Mouse (Mus musculus) C2C12 (cell line): ENCODE data around the gene Mafb. TPM values are rescaled to one million over a fixed set of nuclear protein-coding genes. Genes with fewer than 3 reads are reported as not detected.

Experiments
- H3K27me3 ChIP-seq: one replicate; pipeline ENCODE4 v1.6.1; 2011; ENCODE audit not compliant: control insufficient read depth, insufficient read depth, insufficient read length
- H3K36me3 ChIP-seq: one replicate; pipeline ENCODE4 v1.6.1; 2011; ENCODE audit not compliant: control insufficient read depth, insufficient read depth
- H3K4me3 ChIP-seq: one replicate; pipeline ENCODE4 v1.5.1; 2011; ENCODE audit warnings: mild to moderate bottlenecking, control low read depth; ENCODE audit not compliant: poor library complexity, insufficient read depth, severe bottlenecking
- H3K79me2 ChIP-seq: one replicate; pipeline ENCODE4 v1.6.1; 2011; ENCODE audit not compliant: control insufficient read depth, insufficient read depth
- H3K79me3 ChIP-seq: one replicate; pipeline ENCODE4 v1.6.1; 2011; ENCODE audit warnings: low read depth, control low read depth
- H3ac ChIP-seq: one replicate; pipeline ENCODE3; 2011; ENCODE audit warnings: low read depth; ENCODE audit not compliant: control insufficient read depth, insufficient read length
- CEBPB ChIP-seq: IDR thresholded peaks from one replicate; pipeline ENCODE4 v1.6.1; 2011; ENCODE audit warnings: low read depth, mild to moderate bottlenecking, control low read depth, moderate library complexity
- CTCF ChIP-seq: IDR thresholded peaks from one replicate; pipeline ENCODE4 v1.5.1; 2011; ENCODE audit not compliant: control insufficient read depth, insufficient read depth, insufficient read length
- FOSL1 ChIP-seq: IDR thresholded peaks from one replicate; pipeline ENCODE4 v1.8.0; 2011; ENCODE audit warnings: mild to moderate bottlenecking, low read length; ENCODE audit not compliant: poor library complexity, insufficient read depth, severe bottlenecking
- MAX ChIP-seq: IDR thresholded peaks from one replicate; pipeline ENCODE4 v1.6.1; 2011; ENCODE audit warnings: mild to moderate bottlenecking, control low read depth
- MYOD1 ChIP-seq: IDR thresholded peaks from one replicate; pipeline ENCODE4 v1.6.1; 2011; ENCODE audit warnings: low read depth; ENCODE audit not compliant: control insufficient read depth, insufficient read length
- MYOG ChIP-seq: IDR thresholded peaks from one replicate; pipeline ENCODE4 v1.6.1; 2011; ENCODE audit not compliant: control insufficient read depth, insufficient read length; ENCODE audit errors: extremely low read depth
- USF1 ChIP-seq: IDR thresholded peaks from one replicate; pipeline ENCODE4 v1.6.1; 2011; ENCODE audit warnings: low read depth, mild to moderate bottlenecking, control low read depth, moderate library complexity
- polyA plus RNA-seq: library from polyadenylated mRNA; unstranded; fragments of >200 nt; fragmentation: generic; extraction: Trizol; gene quantifications from one replicate; pipeline ENCODE4 v1.2.1, GENCODE M21; 2012; ENCODE audit warnings: missing spikeins

Gene Mafb
- polyA plus RNA-seq, 1 experiment: 0.01 TPM

DNA sequence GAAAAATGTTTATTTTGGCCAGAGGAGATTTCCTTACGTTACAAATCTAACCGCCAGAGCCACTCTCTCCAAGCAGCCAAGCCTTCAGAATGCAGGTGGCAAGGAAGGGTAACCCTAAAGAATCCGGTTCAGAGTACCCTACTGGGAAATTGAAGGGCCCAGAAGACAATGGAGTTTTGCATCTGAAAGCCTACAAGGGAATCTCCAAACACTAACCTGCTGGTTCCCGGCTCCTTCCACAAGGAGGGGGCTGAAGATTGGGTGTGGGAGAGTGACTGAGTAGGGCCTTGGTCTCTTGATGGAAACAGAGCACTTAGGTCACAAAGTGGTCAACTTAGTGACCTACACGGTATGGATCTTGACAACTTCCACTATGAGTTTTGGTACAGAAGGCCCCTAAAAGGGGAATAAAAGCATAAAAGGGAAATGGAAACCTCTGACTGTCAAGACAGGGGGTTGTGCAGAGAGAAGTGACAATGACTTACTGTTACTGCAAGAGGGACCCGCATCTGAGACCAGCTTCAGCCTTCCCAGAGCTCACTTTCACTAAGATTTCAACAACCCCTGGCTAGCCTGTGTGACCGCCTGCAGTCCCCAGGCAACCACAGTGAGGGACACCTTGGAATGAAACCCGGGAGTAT lies 6.5 kb downstream of the Mafb start:
- Histone ChIP-seq H3K27me3 (peaks cover 8% of the 10 kb centered on the region), H3K36me3 (no peaks in the 10 kb centered on the region), H3K79me3 (no peaks in the 10 kb centered on the region), H3K79me2 (no peaks in the 10 kb centered on the region), H3ac (no peak overlapping the region), H3K4me3 (no peak overlapping the region)
- TF ChIP-seq FOSL1: no peak
- no peak for TF ChIP-seq MYOG

DNA sequence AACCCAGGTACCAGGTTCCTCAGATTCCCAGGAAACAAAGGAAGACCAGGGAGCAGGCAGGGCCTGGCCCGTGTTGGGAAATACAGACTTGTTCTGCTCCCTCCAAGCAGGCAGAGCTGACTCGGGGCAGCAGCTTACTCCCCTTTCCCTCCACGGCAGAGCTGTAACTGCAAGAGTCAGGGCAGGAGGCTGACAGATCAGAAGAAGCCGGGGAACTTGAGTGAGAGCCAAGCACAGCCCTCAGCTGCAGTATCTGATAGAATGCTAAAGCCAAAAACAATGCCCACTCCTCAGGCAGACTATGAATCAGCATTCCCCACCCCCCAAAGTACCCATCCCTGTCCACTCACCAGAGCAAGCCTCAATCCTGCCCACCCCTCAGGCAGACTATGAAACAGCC lies 8.0 kb downstream of the Mafb start:
- Histone ChIP-seq H3K79me3 (no peaks in the 10 kb centered on the region), H3ac (no peak overlapping the region), H3K79me2 (no peaks in the 10 kb centered on the region), H3K27me3 (peaks cover 8% of the 10 kb centered on the region), H3K36me3 (no peaks in the 10 kb centered on the region), H3K4me3 (no peak overlapping the region)
- TF ChIP-seq MYOD1: no peak
- TF ChIP-seq CTCF: no peak
- no peak for TF ChIP-seq USF1
- TF ChIP-seq MYOG: no peak
- TF ChIP-seq FOSL1: no peak
- no peak for TF ChIP-seq MAX
- TF ChIP-seq CEBPB: no peak

- no peaks in the 10 kb centered on the region for H3K79me3 ChIP-seq
- H3K4me3 ChIP-seq: no peak overlapping the region
- TF ChIP-seq MYOD1 (no peak), CTCF (no peak)
- H3K79me2 ChIP-seq: no peaks in the 10 kb centered on the region
- H3ac ChIP-seq: no peak overlapping the region
- peaks cover 8% of the 10 kb centered on the region for H3K27me3 ChIP-seq
- no peaks in the 10 kb centered on the region for H3K36me3 ChIP-seq
Observed at GRCm38 (mm10) chr2:160357442-160357841, 9.4 kb downstream of the Mafb start.

GRCm38 (mm10) chr2:160356132-160356531 lies 10.7 kb downstream of the Mafb start:
- H3K79me3 ChIP-seq: no peaks in the 10 kb centered on the region
- TF ChIP-seq FOSL1 (no peak), CTCF (no peak), CEBPB (no peak), MYOD1 (no peak), USF1 (no peak), MAX (no peak), MYOG (no peak)
- H3K36me3 ChIP-seq: no peaks in the 10 kb centered on the region
- H3K79me2 ChIP-seq: no peaks in the 10 kb centered on the region
- H3K4me3 ChIP-seq: no peak overlapping the region
- no peak overlapping the region for H3ac ChIP-seq
- peaks cover 1% of the 10 kb centered on the region for H3K27me3 ChIP-seq

DNA sequence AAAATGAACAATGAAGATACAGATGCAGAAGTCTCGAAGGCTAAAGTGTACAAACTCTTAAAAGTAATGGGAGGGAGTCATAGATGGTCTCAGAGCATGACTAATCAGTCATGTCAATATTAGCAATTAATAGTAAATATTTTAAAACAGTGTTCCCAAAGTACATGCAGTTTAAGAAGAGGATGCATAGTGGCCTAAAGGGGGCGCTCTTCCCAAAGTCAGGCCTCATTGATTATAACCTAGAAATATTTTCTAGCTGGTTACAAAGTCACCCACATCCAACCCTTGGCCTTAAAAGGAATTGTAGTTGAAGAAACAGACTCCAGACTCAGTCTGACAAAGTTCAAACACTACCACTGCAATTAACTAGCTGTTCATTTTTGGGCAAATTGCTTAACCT lies 12.5 kb downstream of the Mafb start:
- no peak overlapping the region for H3ac ChIP-seq
- H3K27me3 ChIP-seq: no peaks in the 10 kb centered on the region
- no peaks in the 10 kb centered on the region for H3K79me3 ChIP-seq
- H3K36me3 ChIP-seq: no peaks in the 10 kb centered on the region
- TF ChIP-seq USF1: no peak
- TF ChIP-seq CEBPB: no peak
- TF ChIP-seq CTCF: no peak
- TF ChIP-seq MAX: no peak
- no peak for TF ChIP-seq FOSL1
- TF ChIP-seq MYOD1: no peak
- TF ChIP-seq MYOG: no peak
- H3K79me2 ChIP-seq: no peaks in the 10 kb centered on the region
- H3K4me3 ChIP-seq: no peak overlapping the region

DNA sequence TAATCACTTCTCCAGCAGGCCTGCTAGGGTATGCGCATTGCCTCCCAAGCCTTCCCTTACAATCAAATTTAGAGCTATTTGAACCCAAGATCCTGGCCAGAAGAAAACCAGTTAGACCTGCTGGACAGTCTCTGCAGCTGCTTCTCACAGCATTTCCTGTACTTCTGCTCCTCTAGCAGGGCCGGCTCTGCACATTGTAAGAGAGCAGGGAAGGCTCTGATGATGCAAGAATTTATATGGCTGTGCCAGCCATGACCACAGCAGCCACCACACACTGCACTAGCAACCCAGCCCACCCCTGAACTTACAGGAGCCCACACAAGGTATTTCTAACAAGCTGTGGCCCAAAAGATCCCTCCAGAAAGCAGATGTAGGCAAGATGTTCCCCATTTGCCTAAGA lies 13.3 kb downstream of the Mafb start:
- Histone ChIP-seq H3K4me3 (no peak overlapping the region), H3K27me3 (no peaks in the 10 kb centered on the region), H3K79me3 (no peaks in the 10 kb centered on the region), H3ac (no peak overlapping the region), H3K36me3 (no peaks in the 10 kb centered on the region), H3K79me2 (no peaks in the 10 kb centered on the region)
- TF ChIP-seq CEBPB (no peak), MAX (no peak), FOSL1 (no peak), MYOD1 (no peak), CTCF (no peak), USF1 (no peak), MYOG (no peak)
